Mouse (Mus musculus) embryonic fibroblast, embryonic 13.5 days (primary cell): ENCODE data around the gene Acot10.

ENCODE experiments used
- CTCF ChIP-seq: IDR thresholded peaks from 2 replicates; pipeline ENCODE4 v1.5.1; 2011; ENCODE audit warnings: mild to moderate bottlenecking, control low read depth, low read length, moderate library complexity, borderline replicate concordance; ENCODE audit not compliant: insufficient read depth
- POLR2A ChIP-seq: IDR thresholded peaks from 2 replicates; pipeline ENCODE4 v1.6.1; 2011; ENCODE audit warnings: low read depth, mild to moderate bottlenecking, control low read depth, low read length, moderate library complexity

- TF ChIP-seq POLR2A: no peak
- TF ChIP-seq CTCF: no peak
These were observed 1.4 kb upstream of the Acot10 start for GRCm38 (mm10) chr15:20667989-20668388.
